Mouse (Mus musculus): Measurements from ENCODE around the gene Npnt.

Gene Npnt

GRCm38 (mm10) chr3:132894086-132894485, 56.0 kb downstream of the Npnt start:
- DNase-seq (ENCODE audit: low read depth in 2 of 2, low spot score in 2 of 2), result no peak

GRCm38 (mm10) chr3:132893676-132894075, 56.4 kb downstream of the Npnt start:
- no peak for DNase-seq (ENCODE audit: low read depth in 2 of 2, low spot score in 2 of 2)

GRCm38 (mm10) chr3:132893044-132893443, 57.0 kb downstream of the Npnt start:
- no peak for DNase-seq (ENCODE audit: low read depth in 2 of 2, low spot score in 2 of 2)

GRCm38 (mm10) chr3:132892481-132892880, 57.6 kb downstream of the Npnt start:
- no peak for DNase-seq (ENCODE audit: low read depth in 2 of 2, low spot score in 2 of 2)

- DNase-seq (ENCODE audit: low read depth in 2 of 2, low spot score in 2 of 2), result no peak
Measured at GRCm38 (mm10) chr3:132887074-132887848, 62.8 kb downstream of the Npnt start.

- DNase-seq (ENCODE audit: low read depth in 2 of 2, low spot score in 2 of 2), result no peak
Measured at GRCm38 (mm10) chr3:132886419-132887050, 63.6 kb downstream of the Npnt start.

- DNase-seq (ENCODE audit: low read depth in 2 of 2, low spot score in 2 of 2), result no peak
Measured at GRCm38 (mm10) chr3:132884459-132884858, 65.6 kb downstream of the Npnt start.

GRCm38 (mm10) chr3:132883256-132883655, 66.8 kb downstream of the Npnt start:
- DNase-seq (ENCODE audit: low read depth in 2 of 2, low spot score in 2 of 2), result no peak

- DNase-seq (ENCODE audit: low read depth in 2 of 2, low spot score in 2 of 2), result no peak
Measured at GRCm38 (mm10) chr3:132880826-132881225, 69.3 kb downstream of the Npnt start.

- no peak for DNase-seq (ENCODE audit: low read depth in 2 of 2, low spot score in 2 of 2)
Measured at GRCm38 (mm10) chr3:132880361-132880760, 69.7 kb downstream of the Npnt start.

GRCm38 (mm10) chr3:132876933-132877676, 73.0 kb downstream of the Npnt start:
- DNase-seq (ENCODE audit: low read depth in 2 of 2, low spot score in 2 of 2), result no peak

- DNase-seq (ENCODE audit: low read depth in 2 of 2, low spot score in 2 of 2), result no peak
Measured at GRCm38 (mm10) chr3:132876011-132876708, 73.9 kb downstream of the Npnt start.

- DNase-seq (ENCODE audit: low read depth in 2 of 2, low spot score in 2 of 2), result no peak
Measured at GRCm38 (mm10) chr3:132873251-132873650, 76.8 kb downstream of the Npnt start.

- no peak for DNase-seq (ENCODE audit: low read depth in 2 of 2, low spot score in 2 of 2)
Measured at GRCm38 (mm10) chr3:132871318-132871904, 78.7 kb downstream of the Npnt start.

- no peak for DNase-seq (ENCODE audit: low read depth in 2 of 2, low spot score in 2 of 2)
Measured at GRCm38 (mm10) chr3:132870079-132870478, 80.0 kb downstream of the Npnt start.

GRCm38 (mm10) chr3:132868838-132869237, 81.3 kb downstream of the Npnt start:
- no peak for DNase-seq (ENCODE audit: low read depth in 2 of 2, low spot score in 2 of 2)

GRCm38 (mm10) chr3:132866984-132867383, 83.1 kb downstream of the Npnt start:
- no peak for DNase-seq (ENCODE audit: low read depth in 2 of 2, low spot score in 2 of 2)

- no peak for DNase-seq (ENCODE audit: low read depth in 2 of 2, low spot score in 2 of 2)
Measured at GRCm38 (mm10) chr3:132865596-132865995, 84.5 kb downstream of the Npnt start.

GRCm38 (mm10) chr3:132864986-132865385, 85.1 kb downstream of the Npnt start:
- no peak for DNase-seq (ENCODE audit: low read depth in 2 of 2, low spot score in 2 of 2)

GRCm38 (mm10) chr3:132864329-132864919, 85.7 kb downstream of the Npnt start:
- DNase-seq (ENCODE audit: low read depth in 2 of 2, low spot score in 2 of 2), result no peak

- DNase-seq (ENCODE audit: low read depth in 2 of 2, low spot score in 2 of 2), result no peak
Measured at GRCm38 (mm10) chr3:132863843-132864242, 86.2 kb downstream of the Npnt start.

All from CD8-positive naive resting alpha-beta T cell, adult 2 months (primary cell).